Mouse (Mus musculus) cerebellum, adult 9-11 months (tissue): Measurements from ENCODE around the gene Ptpn13.
A peak's percentile ranks its signal among the peaks of the same experiment; 100 is the strongest.

Experiments used
- DNase-seq: peaks from one replicate; pipeline ENCODE4 v3.0.0; 2022

Gene Ptpn13

GRCm38 (mm10) chr5:103598264-103598663 lies 173.3 kb downstream of the Ptpn13 start:
- peak; percentile 23 for DNase-seq

GRCm38 (mm10) chr5:103598881-103599280 lies 173.9 kb downstream of the Ptpn13 start:
- no peak for DNase-seq

GRCm38 (mm10) chr5:103603115-103603893 lies 178.3 kb downstream of the Ptpn13 start:
- DNase-seq = peak; percentile 60

- no peak for DNase-seq
Observed at GRCm38 (mm10) chr5:103605707-103606106, 180.7 kb downstream of the Ptpn13 start.

GRCm38 (mm10) chr5:103610148-103610547 lies 185.2 kb downstream of the Ptpn13 start:
- no peak for DNase-seq

GRCm38 (mm10) chr5:103610856-103611472 lies 186.0 kb downstream of the Ptpn13 start:
- DNase-seq = no peak

- no peak for DNase-seq
Observed at GRCm38 (mm10) chr5:103612316-103612715, 187.3 kb downstream of the Ptpn13 start.

GRCm38 (mm10) chr5:103614356-103614755 lies 189.4 kb downstream of the Ptpn13 start:
- no peak for DNase-seq

GRCm38 (mm10) chr5:103617191-103617590 lies 192.2 kb downstream of the Ptpn13 start:
- DNase-seq = no peak

- DNase-seq = no peak
Observed at GRCm38 (mm10) chr5:103620301-103620973, 195.4 kb downstream of the Ptpn13 start.

GRCm38 (mm10) chr5:103622321-103622720 lies 197.3 kb downstream of the Ptpn13 start:
- DNase-seq = no peak

GRCm38 (mm10) chr5:103624831-103625230 lies 199.8 kb downstream of the Ptpn13 start:
- no peak for DNase-seq

GRCm38 (mm10) chr5:103628499-103628898 lies 203.5 kb downstream of the Ptpn13 start:
- DNase-seq = no peak

GRCm38 (mm10) chr5:103629111-103629764 lies 204.2 kb downstream of the Ptpn13 start, which contains the start of gene Slc10a6:
TSS of gene Slc10a6 (minus strand) at chr5:103629403.
- peak; percentile 6 for DNase-seq

GRCm38 (mm10) chr5:103629854-103630580 lies 205.0 kb downstream of the Ptpn13 start:
- no peak for DNase-seq

- DNase-seq = no peak
Observed at GRCm38 (mm10) chr5:103637162-103637561, 212.2 kb downstream of the Ptpn13 start.

GRCm38 (mm10) chr5:103644167-103644566 lies 219.2 kb downstream of the Ptpn13 start:
- DNase-seq = no peak

GRCm38 (mm10) chr5:103647320-103647719 lies 222.3 kb downstream of the Ptpn13 start:
- DNase-seq = no peak
